Mouse (Mus musculus) right cerebral cortex, postnatal 14 days (tissue): ENCODE data around the gene Tmem79.
A peak's percentile ranks its signal among the peaks of the same experiment; 100 is the strongest.
"Not testable (repeated sequence)": the region's sequence is repeated elsewhere in the genome, so short reads cannot be mapped to it uniquely, and the experiment has no call there.

Source experiments
- DNase-seq: peaks from one replicate; pipeline ENCODE4 v3.0.0; 2022

Tmem79 gene

GRCm38 (mm10) chr3:88336058-88337013 lies at the start of gene Tmem79, which contains the start of gene Smg5:
Gene Tmem79, minus strand, starts transcription at chr3:88336148.
Gene Smg5, plus strand, starts transcription at chr3:88336260.
- peak; percentile 96 for DNase-seq

- DNase-seq, result no peak
Observed at GRCm38 (mm10) chr3:88384364-88384763, 48.4 kb upstream of the Tmem79 start, which contains the start of gene Bglap. Gene Bglap, minus strand, starts transcription at chr3:88384464.

GRCm38 (mm10) chr3:88382383-88382782 lies 46.4 kb upstream of the Tmem79 start:
- not testable (repeated sequence) for DNase-seq

- not testable (repeated sequence) for DNase-seq
Observed at GRCm38 (mm10) chr3:88381389-88382315, 45.7 kb upstream of the Tmem79 start.

- not testable (repeated sequence) for DNase-seq
Observed at GRCm38 (mm10) chr3:88378599-88378998, 42.7 kb upstream of the Tmem79 start, which contains the start of gene Bglap2. Gene Bglap2, minus strand, starts transcription at chr3:88378699.

GRCm38 (mm10) chr3:88376644-88377043 lies 40.7 kb upstream of the Tmem79 start:
- not testable (repeated sequence) for DNase-seq

- DNase-seq, result not testable (repeated sequence)
Observed at GRCm38 (mm10) chr3:88375750-88376626, 40.0 kb upstream of the Tmem79 start.

- not testable (repeated sequence) for DNase-seq
Observed at GRCm38 (mm10) chr3:88372643-88373042, 36.7 kb upstream of the Tmem79 start, which contains the start of gene Bglap3. Gene Bglap3, minus strand, starts transcription at chr3:88372743.

GRCm38 (mm10) chr3:88368511-88368910 lies 32.6 kb upstream of the Tmem79 start:
- DNase-seq, result not testable (repeated sequence)

- DNase-seq, result not testable (repeated sequence)
Observed at GRCm38 (mm10) chr3:88367517-88367916, 31.6 kb upstream of the Tmem79 start.

GRCm38 (mm10) chr3:88366830-88367428 lies 31.0 kb upstream of the Tmem79 start:
- DNase-seq, result peak; percentile 53

- no peak for DNase-seq
Observed at GRCm38 (mm10) chr3:88365705-88366361, 29.9 kb upstream of the Tmem79 start.

- no peak for DNase-seq
Observed at GRCm38 (mm10) chr3:88364337-88364736, 28.4 kb upstream of the Tmem79 start, which contains the start of gene Paqr6. Gene Paqr6, plus strand, starts transcription at chr3:88364584.

- no peak for DNase-seq
Observed at GRCm38 (mm10) chr3:88363700-88364099, 27.8 kb upstream of the Tmem79 start.

- DNase-seq, result no peak
Observed at GRCm38 (mm10) chr3:88361612-88362313, 25.8 kb upstream of the Tmem79 start.

GRCm38 (mm10) chr3:88361096-88361495 lies 25.1 kb upstream of the Tmem79 start:
- DNase-seq, result no peak

GRCm38 (mm10) chr3:88359989-88360388 lies 24.0 kb upstream of the Tmem79 start:
- DNase-seq, result no peak

GRCm38 (mm10) chr3:88359584-88359983 lies 23.6 kb upstream of the Tmem79 start:
- no peak for DNase-seq

GRCm38 (mm10) chr3:88354396-88355165 lies 18.6 kb upstream of the Tmem79 start:
- DNase-seq, result no peak
